Mouse (Mus musculus): ENCODE data around the gene Zfp235.
A peak's percentile ranks its signal among the peaks of the same experiment; 100 is the strongest.

- TF ChIP-seq CTCF (IDR thresholded peaks at IDR 0.05): peak; percentile 37
- TF ChIP-seq EP300 (IDR thresholded peaks at IDR 0.05; ENCODE audit: insufficient read depth, low read depth, low read length): no peak
- no peak for TF ChIP-seq POLR2A (IDR thresholded peaks at IDR 0.05; ENCODE audit: insufficient read depth, low read depth, low read length)
Observed at GRCm38 (mm10) chr7:24153272-24153671, 19.3 kb downstream of the Zfp235 start.
